Mouse (Mus musculus): ENCODE measurements around the gene Gas7. TPM values are rescaled to one million over a fixed set of nuclear protein-coding genes. Genes with fewer than 3 reads are reported as not detected.

The Gas7 gene
- polyA plus RNA-seq, 1 experiment from 2014 or later: 2.3 TPM

DNA sequence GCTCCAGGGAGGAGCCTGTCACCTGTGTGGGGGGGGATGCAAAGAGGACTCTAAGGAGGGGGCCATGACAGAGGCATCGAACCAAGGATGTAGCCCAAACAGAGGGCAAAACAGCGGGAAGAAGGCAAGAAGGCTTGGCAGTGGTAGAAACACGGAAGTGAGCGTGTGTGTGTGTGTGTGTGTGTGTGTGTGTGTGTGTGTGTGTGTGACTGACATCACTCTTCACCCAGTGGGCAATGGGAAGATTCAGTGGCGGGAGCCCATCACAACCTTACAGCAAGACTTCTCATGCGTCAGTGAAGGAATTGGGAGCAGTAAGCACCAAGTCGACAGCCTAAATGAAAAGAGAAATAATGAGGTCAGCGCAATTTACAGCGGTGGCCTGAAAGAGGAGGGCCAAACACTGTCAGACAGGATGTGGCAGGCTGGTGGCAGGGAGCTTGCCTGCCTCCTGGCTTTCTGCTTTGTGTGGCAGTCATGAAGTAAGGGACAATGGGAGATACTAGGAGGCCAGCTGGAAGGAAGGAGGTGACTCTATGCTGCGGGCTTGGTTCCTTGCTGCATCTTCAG lies 153.0 kb downstream of the Gas7 start:
- Histone ChIP-seq H3K27ac (ENCODE audit: low read depth, low read length) (no peak overlapping the region), H3K36me3 (ENCODE audit: control insufficient read depth, insufficient read depth, low read length) (no peaks in the 10 kb centered on the region), H3K9me3 (ENCODE audit: control insufficient read depth, low read length) (no peaks in the 10 kb centered on the region), H3K4me1 (replicated peaks; ENCODE audit: control insufficient read depth, insufficient read depth, low read length) (peaks cover 3% of the 10 kb centered on the region; the same call in 1 of the 2 replicates), H3K9ac (ENCODE audit: low read depth, low read length) (no peak overlapping the region), H3K4me2 (no peak overlapping the region), H3K27me3 (replicated peaks; ENCODE audit: control insufficient read depth, insufficient read depth, low read length) (no peaks in the 10 kb centered on the region), H3K4me3 (ENCODE audit: low read depth, low read length) (no peak overlapping the region)
- ATAC-seq (replicated peaks; ENCODE audit: low FRiP score): no peak
- no peak for DNase-seq (ENCODE audit: low spot score)
- 64% methylated on average over 10 of the region's 10 CpGs for WGBS

DNA sequence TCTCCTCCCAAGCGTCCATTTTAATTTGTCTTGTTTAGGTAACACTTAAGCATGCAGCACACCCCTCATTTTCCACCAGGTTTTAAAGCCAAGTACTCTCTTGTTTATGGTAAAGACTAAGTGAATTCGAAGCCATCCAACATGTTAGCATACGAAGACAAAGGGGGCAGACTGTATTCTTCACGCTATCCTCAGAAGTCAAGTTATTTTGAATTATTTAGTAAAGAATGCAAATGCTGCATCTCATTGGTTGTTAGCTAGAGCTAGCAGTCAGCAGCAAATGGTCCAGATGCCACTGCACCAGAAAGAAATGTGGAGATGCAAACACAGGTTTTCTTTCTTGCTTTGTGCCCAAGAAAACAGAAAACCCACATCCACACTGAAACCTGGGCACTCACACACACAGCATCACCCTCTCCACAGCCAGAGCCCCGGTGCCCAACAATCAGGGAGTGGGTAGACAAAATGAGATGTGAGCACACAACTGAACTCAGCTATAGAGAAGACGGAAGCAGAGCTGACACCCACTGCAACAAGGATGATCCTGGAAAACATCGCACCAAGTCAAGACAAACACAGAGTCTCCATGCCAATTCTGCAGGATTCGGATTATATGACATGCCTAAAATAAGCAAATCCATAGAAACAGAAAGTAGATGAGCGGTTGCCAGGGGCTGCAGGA lies 157.1 kb downstream of the Gas7 start:
- Histone ChIP-seq H3K27ac (ENCODE audit: low read depth, low read length) (no peak overlapping the region), H3K9me3 (ENCODE audit: control insufficient read depth, low read length) (no peaks in the 10 kb centered on the region), H3K4me2 (no peak overlapping the region), H3K36me3 (ENCODE audit: control insufficient read depth, insufficient read depth, low read length) (no peaks in the 10 kb centered on the region), H3K4me1 (replicated peaks; ENCODE audit: control insufficient read depth, insufficient read depth, low read length) (no peaks in the 10 kb centered on the region), H3K9ac (ENCODE audit: low read depth, low read length) (no peak overlapping the region), H3K4me3 (ENCODE audit: low read depth, low read length) (no peak overlapping the region), H3K27me3 (replicated peaks; ENCODE audit: control insufficient read depth, insufficient read depth, low read length) (no peaks in the 10 kb centered on the region)
- 80% methylated on average over 9 of the region's 9 CpGs for WGBS
- ATAC-seq (replicated peaks; ENCODE audit: low FRiP score): no peak
- DNase-seq (ENCODE audit: low spot score): no peak

DNA sequence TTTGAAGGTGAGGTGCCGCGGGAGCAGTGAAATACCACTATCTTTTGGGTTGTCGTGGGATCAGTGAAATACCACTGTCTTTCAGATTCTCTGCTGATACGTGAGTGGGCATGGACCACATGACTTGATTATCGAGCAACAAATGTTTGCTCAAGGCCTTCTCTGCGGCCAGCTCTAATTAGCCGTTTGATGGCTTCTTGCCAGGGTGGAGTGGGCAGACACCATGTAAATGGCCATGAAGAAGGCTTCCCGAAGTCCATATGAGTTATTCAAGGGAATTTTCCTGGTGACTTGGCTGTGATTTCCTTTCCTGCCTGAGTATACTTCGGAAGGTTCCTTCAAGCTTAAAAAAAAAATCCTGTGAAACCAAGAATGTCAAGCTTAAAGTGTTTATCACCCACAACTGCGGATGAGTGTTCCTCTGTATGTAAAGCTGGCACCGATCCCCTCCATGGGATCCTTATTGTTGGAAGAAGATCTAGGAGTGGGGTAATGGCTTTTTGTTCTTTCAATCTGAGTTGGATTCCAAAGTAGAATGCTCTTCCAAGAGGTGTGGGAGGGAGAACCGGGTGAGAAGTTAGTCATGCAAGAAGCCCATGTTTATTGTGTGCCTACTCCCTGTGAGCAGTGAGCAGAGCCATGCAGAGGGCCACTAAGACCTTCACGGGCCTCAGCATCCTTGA lies 161.5 kb downstream of the Gas7 start:
- ATAC-seq (replicated peaks; ENCODE audit: low FRiP score): no peak
- H3K27ac ChIP-seq (ENCODE audit: low read depth, low read length): no peak overlapping the region
- no peak overlapping the region for H3K9ac ChIP-seq (ENCODE audit: low read depth, low read length)
- H3K4me1 ChIP-seq (replicated peaks; ENCODE audit: control insufficient read depth, insufficient read depth, low read length): no peaks in the 10 kb centered on the region
- H3K36me3 ChIP-seq (ENCODE audit: control insufficient read depth, insufficient read depth, low read length): no peaks in the 10 kb centered on the region
- no peaks in the 10 kb centered on the region for H3K9me3 ChIP-seq (ENCODE audit: control insufficient read depth, low read length)
- H3K27me3 ChIP-seq (replicated peaks; ENCODE audit: control insufficient read depth, insufficient read depth, low read length): no peaks in the 10 kb centered on the region
- no peak overlapping the region for H3K4me2 ChIP-seq
- no peak for DNase-seq (ENCODE audit: low spot score)
- no peak overlapping the region for H3K4me3 ChIP-seq (ENCODE audit: low read depth, low read length)
- 84% methylated on average over 13 of the region's 13 CpGs for WGBS

DNA sequence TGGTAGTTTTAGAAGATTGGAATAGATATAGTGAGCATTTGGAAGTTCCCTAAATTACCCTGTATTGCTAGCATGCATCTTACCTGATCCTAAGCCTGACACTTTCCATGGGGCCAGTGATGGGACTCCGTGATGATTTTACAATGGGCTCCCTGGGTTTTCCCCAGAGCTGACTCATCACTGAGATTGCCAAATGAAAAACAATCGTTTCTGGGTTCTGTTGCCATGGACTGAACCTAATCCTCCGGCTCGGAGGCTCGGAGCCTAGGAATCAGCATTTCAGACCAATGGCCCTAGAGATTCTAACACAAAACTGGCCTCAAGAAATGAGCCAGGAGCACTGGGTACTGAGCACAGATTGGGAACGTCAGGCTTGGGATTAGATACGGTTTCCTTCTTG lies 167.1 kb downstream of the Gas7 start:
- DNase-seq (ENCODE audit: low spot score): no peak
- WGBS: 78% methylated on average over 7 of the region's 7 CpGs
- no peak for ATAC-seq (replicated peaks; ENCODE audit: low FRiP score)
- Histone ChIP-seq H3K27ac (ENCODE audit: low read depth, low read length) (no peak overlapping the region), H3K36me3 (ENCODE audit: control insufficient read depth, insufficient read depth, low read length) (no peaks in the 10 kb centered on the region), H3K4me2 (no peak overlapping the region), H3K9ac (ENCODE audit: low read depth, low read length) (no peak overlapping the region), H3K9me3 (ENCODE audit: control insufficient read depth, low read length) (no peaks in the 10 kb centered on the region), H3K27me3 (replicated peaks; ENCODE audit: control insufficient read depth, insufficient read depth, low read length) (no peaks in the 10 kb centered on the region), H3K4me3 (ENCODE audit: low read depth, low read length) (no peak overlapping the region), H3K4me1 (replicated peaks; ENCODE audit: control insufficient read depth, insufficient read depth, low read length) (no peaks in the 10 kb centered on the region)

DNA sequence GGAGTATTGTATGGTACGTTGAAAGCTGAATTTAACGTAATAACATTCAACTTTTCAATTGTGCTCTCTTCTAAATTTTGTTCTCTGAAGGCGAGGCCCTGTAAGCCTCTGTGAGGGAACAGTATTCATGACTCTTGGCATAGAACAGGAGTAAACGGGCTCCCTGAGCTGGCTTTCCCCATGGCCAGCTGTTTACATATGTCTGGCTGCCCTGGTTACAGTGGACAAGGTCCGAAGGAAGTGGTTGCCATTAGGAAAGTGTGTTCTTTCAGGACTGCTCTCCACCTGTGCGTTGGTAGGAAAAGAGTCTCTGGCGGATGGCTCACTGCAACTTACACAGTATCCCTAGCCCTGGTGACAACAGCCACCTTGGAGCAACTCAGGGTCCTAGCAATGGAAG lies 171.9 kb downstream of the Gas7 start:
- Histone ChIP-seq H3K4me1 (replicated peaks; ENCODE audit: control insufficient read depth, insufficient read depth, low read length) (no peaks in the 10 kb centered on the region), H3K9ac (ENCODE audit: low read depth, low read length) (no peak overlapping the region), H3K27me3 (replicated peaks; ENCODE audit: control insufficient read depth, insufficient read depth, low read length) (no peaks in the 10 kb centered on the region), H3K9me3 (ENCODE audit: control insufficient read depth, low read length) (no peaks in the 10 kb centered on the region), H3K4me2 (no peak overlapping the region), H3K36me3 (ENCODE audit: control insufficient read depth, insufficient read depth, low read length) (no peaks in the 10 kb centered on the region), H3K4me3 (ENCODE audit: low read depth, low read length) (no peak overlapping the region), H3K27ac (ENCODE audit: low read depth, low read length) (no peak overlapping the region)
- WGBS: 77% methylated on average over 7 of the region's 7 CpGs
- no peak for DNase-seq (ENCODE audit: low spot score)
- no peak for ATAC-seq (replicated peaks; ENCODE audit: low FRiP score)

DNA sequence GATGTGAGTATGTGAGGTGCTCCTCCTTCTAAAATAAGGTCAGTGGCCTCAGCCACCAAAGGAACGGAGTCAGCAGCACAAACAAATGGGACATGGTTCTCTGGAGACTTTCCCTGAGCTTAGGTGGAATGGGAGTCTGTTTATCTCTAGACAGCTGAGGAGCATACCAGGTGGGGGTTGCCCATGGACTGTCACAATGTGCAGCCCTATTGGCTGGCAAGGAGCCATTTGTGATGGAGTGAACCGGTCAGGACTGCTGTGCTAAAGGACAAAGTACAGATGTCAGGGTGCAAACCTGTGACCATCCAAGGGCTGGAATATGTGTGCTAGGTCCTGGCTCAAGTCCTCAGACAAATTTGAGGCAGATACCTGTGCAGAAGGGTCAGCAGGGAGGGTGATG lies 173.3 kb downstream of the Gas7 start:
- Histone ChIP-seq H3K27me3 (replicated peaks; ENCODE audit: control insufficient read depth, insufficient read depth, low read length) (no peaks in the 10 kb centered on the region), H3K9ac (ENCODE audit: low read depth, low read length) (no peak overlapping the region), H3K36me3 (ENCODE audit: control insufficient read depth, insufficient read depth, low read length) (no peaks in the 10 kb centered on the region), H3K4me1 (replicated peaks; ENCODE audit: control insufficient read depth, insufficient read depth, low read length) (no peaks in the 10 kb centered on the region), H3K4me2 (no peak overlapping the region), H3K4me3 (ENCODE audit: low read depth, low read length) (no peak overlapping the region), H3K27ac (ENCODE audit: low read depth, low read length) (no peak overlapping the region), H3K9me3 (ENCODE audit: control insufficient read depth, low read length) (no peaks in the 10 kb centered on the region)
- 62% methylated on average over 2 of the region's 2 CpGs for WGBS
- DNase-seq (ENCODE audit: low spot score) (no peak), ATAC-seq (replicated peaks; ENCODE audit: low FRiP score) (no peak)

DNA sequence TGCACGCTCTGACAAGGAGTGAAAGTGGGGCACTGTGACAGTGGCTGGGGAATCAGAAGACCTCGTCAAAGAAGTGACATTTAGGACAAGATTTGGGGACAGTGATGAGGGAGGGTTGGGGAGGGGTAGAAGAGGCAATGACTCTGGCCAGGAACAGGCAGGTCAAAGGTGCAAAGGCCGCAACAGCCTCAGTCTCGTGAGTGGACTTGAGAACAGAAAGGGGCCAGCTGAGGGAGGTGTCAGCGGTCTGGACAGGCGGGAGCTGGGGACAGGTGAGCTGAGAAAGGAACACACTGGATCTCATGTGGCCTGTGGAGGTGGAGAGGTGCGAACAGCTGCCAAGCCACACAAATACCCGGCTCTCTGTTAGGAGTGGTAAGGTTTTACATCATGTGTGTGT lies 177.7 kb downstream of the Gas7 start:
- ATAC-seq (replicated peaks; ENCODE audit: low FRiP score) (no peak), DNase-seq (ENCODE audit: low spot score) (no peak)
- H3K4me1 ChIP-seq (replicated peaks; ENCODE audit: control insufficient read depth, insufficient read depth, low read length): no peaks in the 10 kb centered on the region; the same call in 1 of the 2 replicates
- H3K9ac ChIP-seq (ENCODE audit: low read depth, low read length): no peak overlapping the region
- no peaks in the 10 kb centered on the region for H3K27me3 ChIP-seq (replicated peaks; ENCODE audit: control insufficient read depth, insufficient read depth, low read length)
- no peaks in the 10 kb centered on the region for H3K36me3 ChIP-seq (ENCODE audit: control insufficient read depth, insufficient read depth, low read length)
- no peaks in the 10 kb centered on the region for H3K9me3 ChIP-seq (ENCODE audit: control insufficient read depth, low read length)
- no peak overlapping the region for H3K4me2 ChIP-seq
- no peak overlapping the region for H3K4me3 ChIP-seq (ENCODE audit: low read depth, low read length)
- H3K27ac ChIP-seq (ENCODE audit: low read depth, low read length): no peak overlapping the region
- 75% methylated on average over 8 of the region's 8 CpGs for WGBS

DNA sequence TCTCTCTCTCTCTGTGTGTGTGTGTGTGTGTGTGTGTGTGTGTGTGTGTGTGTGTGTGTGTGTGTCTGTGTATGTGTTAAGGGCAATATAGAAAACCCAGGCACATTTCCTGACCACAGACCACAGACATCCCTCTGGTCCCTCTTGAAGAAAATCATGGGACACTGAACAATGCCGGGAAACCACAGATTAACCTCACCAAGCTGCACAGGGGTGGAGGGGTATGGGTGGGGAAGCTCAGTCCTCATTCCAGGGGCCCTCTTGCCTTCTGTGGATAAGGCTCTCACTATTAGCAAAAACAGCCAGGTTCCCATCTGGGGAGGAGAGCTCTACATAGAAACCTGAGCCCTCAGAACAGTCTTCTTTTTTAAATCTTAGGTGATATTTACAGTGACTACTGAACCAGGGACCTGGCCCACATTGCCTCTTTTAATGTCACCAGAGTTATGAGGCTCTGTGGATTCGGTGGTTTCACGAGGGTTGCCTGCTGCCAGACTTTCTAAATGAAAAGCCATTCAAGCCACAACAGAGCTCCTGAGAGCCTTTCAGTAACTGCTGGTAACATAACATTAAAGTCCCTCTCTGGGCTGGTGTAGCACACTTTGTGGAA lies 178.5 kb downstream of the Gas7 start:
- no peak overlapping the region for H3K9ac ChIP-seq (ENCODE audit: low read depth, low read length)
- no peaks in the 10 kb centered on the region for H3K9me3 ChIP-seq (ENCODE audit: control insufficient read depth, low read length)
- DNase-seq (ENCODE audit: low spot score) (no peak), ATAC-seq (replicated peaks; ENCODE audit: low FRiP score) (no peak)
- H3K4me2 ChIP-seq: no peak overlapping the region
- WGBS: 50% methylated on average over 3 of the region's 3 CpGs
- no peaks in the 10 kb centered on the region; the same call in 1 of the 2 replicates for H3K4me1 ChIP-seq (replicated peaks; ENCODE audit: control insufficient read depth, insufficient read depth, low read length)
- no peak overlapping the region for H3K4me3 ChIP-seq (ENCODE audit: low read depth, low read length)
- H3K27me3 ChIP-seq (replicated peaks; ENCODE audit: control insufficient read depth, insufficient read depth, low read length): no peaks in the 10 kb centered on the region
- no peak overlapping the region for H3K27ac ChIP-seq (ENCODE audit: low read depth, low read length)
- H3K36me3 ChIP-seq (ENCODE audit: control insufficient read depth, insufficient read depth, low read length): no peaks in the 10 kb centered on the region
